ENCODE assay signal across 12 mouse cellular contexts in genomic region chr1:43006524-43006923, GRCm38 (mm10). TPM values are rescaled to one million over a fixed set of nuclear protein-coding genes. Genes with fewer than 3 reads are reported as not detected.
DNase-seq lines count a peak whose midpoint lies in the region; ATAC-seq and TF ChIP-seq lines count a peak whose summit lies in the region.
"Had no signal": no experiment of that assay in that cellular context is flagged by ENCODE, and none has a peak within 500 bp of the region (broad histone marks: within the 10 kb centered on the region; RNA-seq: fewer than 3 reads in every experiment).

No protein-coding gene starts in this region.

- DNase-seq in heart, adult 2 months = no peak
- no peak for DNase-seq in T-cell, adult 2 months (ENCODE audit: low spot score)
- no peak for DNase-seq in spleen, postnatal 14 days (ENCODE audit: low spot score in 2 of 2)
- DNase-seq: kidney, adult 2 months; lung, postnatal 4 days had no signal

- intact Hi-C loops in heart, adult 2 months (cut with DNase I) = no loop called here

- TF ChIP-seq EP300 in heart, adult 2 months (IDR thresholded peaks at IDR 0.05; ENCODE audit: insufficient read depth, low read depth, low read length) = no peak

- peak overlapping the region; percentile 65 for H3K4me2 ChIP-seq in heart, embryonic 16.5 days (ENCODE audit: low read depth, low read length)
- peak overlapping the region; percentile 53 for H3K4me2 ChIP-seq in forebrain, embryonic 16.5 days (ENCODE audit: low read length)
- H3K4me2 ChIP-seq in hindbrain, embryonic 16.5 days (ENCODE audit: low read length) = peak overlapping the region; percentile 58
- no peak overlapping the region for H3K4me2 ChIP-seq in neural tube, embryonic 14.5 days (ENCODE audit: low read depth, low read length)

- H3K9ac ChIP-seq in heart, embryonic 16.5 days (ENCODE audit: low read length) = peak overlapping the region; percentile 10; the same call in 1 of the 2 replicates
- no peak overlapping the region for H3K9ac ChIP-seq in heart, adult 2 months (ENCODE audit: low read depth, low read length)
- peak overlapping the region; percentile 39 for H3K9ac ChIP-seq in forebrain, embryonic 16.5 days (replicated peaks; ENCODE audit: low read depth, low read length)
- peak overlapping the region; percentile 41; the same call in 1 of the 2 replicates for H3K9ac ChIP-seq in hindbrain, embryonic 16.5 days (ENCODE audit: low read depth, low read length)
- no peak overlapping the region for H3K9ac ChIP-seq in neural tube, embryonic 14.5 days (replicated peaks; ENCODE audit: low read depth, low read length)
- H3K9ac ChIP-seq: embryonic facial prominence, embryonic 12.5 days; limb, embryonic 12.5 days had no signal

- WGBS in heart, embryonic 16.5 days = 67% methylated on average over 4 of the region's 4 CpGs
- 70% methylated on average over 4 of the region's 4 CpGs for WGBS in heart, adult 2 months
- WGBS in forebrain, embryonic 16.5 days = 62% methylated on average over 4 of the region's 4 CpGs
- 65% methylated on average over 4 of the region's 4 CpGs for WGBS in hindbrain, embryonic 16.5 days
- 84% methylated on average over 4 of the region's 4 CpGs for WGBS in neural tube, embryonic 14.5 days

- H3K4me1 ChIP-seq in heart, embryonic 16.5 days (ENCODE audit: control insufficient read depth, insufficient read depth, low read length) = peaks cover 3% of the 10 kb centered on the region
- no peaks in the 10 kb centered on the region for H3K4me1 ChIP-seq in heart, adult 2 months (ENCODE audit: control insufficient read depth, insufficient read depth, low read length)
- peaks cover 8% of the 10 kb centered on the region; the same call in 1 of the 2 replicates for H3K4me1 ChIP-seq in forebrain, embryonic 16.5 days (replicated peaks; ENCODE audit: control insufficient read depth, insufficient read depth, low read length)
- peaks cover 12% of the 10 kb centered on the region for H3K4me1 ChIP-seq in hindbrain, embryonic 16.5 days (ENCODE audit: control insufficient read depth, insufficient read depth, low read depth, low read length)
- no peaks in the 10 kb centered on the region for H3K4me1 ChIP-seq in neural tube, embryonic 14.5 days (ENCODE audit: control insufficient read depth, insufficient read depth, low read length)
- H3K4me1 ChIP-seq: limb, embryonic 12.5 days had no signal

- H3K27ac ChIP-seq in heart, embryonic 16.5 days (ENCODE audit: low read length) = no peak overlapping the region
- H3K27ac ChIP-seq in heart, adult 2 months = no peak overlapping the region
- peak overlapping the region; percentile 69 for H3K27ac ChIP-seq in forebrain, embryonic 16.5 days (ENCODE audit: low read length)
- peak overlapping the region; percentile 72 for H3K27ac ChIP-seq in hindbrain, embryonic 16.5 days (ENCODE audit: low read depth, low read length)
- no peak overlapping the region for H3K27ac ChIP-seq in neural tube, embryonic 14.5 days (ENCODE audit: low read depth, low read length)
- H3K27ac ChIP-seq: embryonic facial prominence, embryonic 12.5 days; limb, embryonic 12.5 days had no signal

- no peaks in the 10 kb centered on the region for H3K79me2 ChIP-seq in heart, adult 2 months (replicated peaks; ENCODE audit: control insufficient read depth, insufficient read depth, low read length)

- peak overlapping the region; percentile 34 for H3K4me3 ChIP-seq in heart, embryonic 16.5 days (ENCODE audit: low read length)
- H3K4me3 ChIP-seq in heart, adult 2 months = no peak overlapping the region
- H3K4me3 ChIP-seq in forebrain, embryonic 16.5 days (replicated peaks; ENCODE audit: low read length) = peak overlapping the region; percentile 28; the same call in 1 of the 2 replicates
- H3K4me3 ChIP-seq in hindbrain, embryonic 16.5 days (ENCODE audit: low read length) = peak overlapping the region; percentile 26
- no peak overlapping the region for H3K4me3 ChIP-seq in neural tube, embryonic 14.5 days (ENCODE audit: low read depth, low read length)
- H3K4me3 ChIP-seq: embryonic facial prominence, embryonic 12.5 days; limb, embryonic 12.5 days had no signal

- no peaks in the 10 kb centered on the region for H3K27me3 ChIP-seq in heart, embryonic 16.5 days (ENCODE audit: control insufficient read depth, insufficient read depth, low read length)
- no peaks in the 10 kb centered on the region for H3K27me3 ChIP-seq in heart, adult 2 months (ENCODE audit: control insufficient read depth, insufficient read depth, low read length)
- H3K27me3 ChIP-seq in forebrain, embryonic 16.5 days (replicated peaks; ENCODE audit: control insufficient read depth, insufficient read depth, low read length) = no peaks in the 10 kb centered on the region
- H3K27me3 ChIP-seq in hindbrain, embryonic 16.5 days (replicated peaks; ENCODE audit: control insufficient read depth, insufficient read depth, low read length) = no peaks in the 10 kb centered on the region
- H3K27me3 ChIP-seq in neural tube, embryonic 14.5 days (ENCODE audit: control insufficient read depth, insufficient read depth, low read length) = no peaks in the 10 kb centered on the region
- H3K27me3 ChIP-seq: CH12.LX; embryonic facial prominence, embryonic 12.5 days; limb, embryonic 12.5 days had no signal

- no peaks in the 10 kb centered on the region for H3K36me3 ChIP-seq in heart, embryonic 16.5 days (ENCODE audit: control insufficient read depth, insufficient read depth)
- H3K36me3 ChIP-seq in heart, adult 2 months (ENCODE audit: control insufficient read depth, insufficient read depth, low read length) = no peaks in the 10 kb centered on the region
- H3K36me3 ChIP-seq in forebrain, embryonic 16.5 days (ENCODE audit: control insufficient read depth, insufficient read depth) = no peaks in the 10 kb centered on the region
- H3K36me3 ChIP-seq in hindbrain, embryonic 16.5 days (ENCODE audit: control insufficient read depth, insufficient read depth, low read length) = no peaks in the 10 kb centered on the region
- no peaks in the 10 kb centered on the region for H3K36me3 ChIP-seq in neural tube, embryonic 14.5 days (ENCODE audit: control insufficient read depth, insufficient read depth, low read length)
- H3K36me3 ChIP-seq: embryonic facial prominence, embryonic 12.5 days; limb, embryonic 12.5 days had no signal

- no peak for TF ChIP-seq POLR2A in heart, adult 2 months (IDR thresholded peaks at IDR 0.05; ENCODE audit: insufficient read depth, low read depth, low read length)

- ATAC-seq in heart, embryonic 16.5 days (replicated peaks; ENCODE audit: extremely low read depth, insufficient read depth, low FRiP score) = no peak
- peak; percentile 29; the same call in 1 of the 2 replicates for ATAC-seq in forebrain, embryonic 16.5 days
- peak; percentile 37 for ATAC-seq in hindbrain, embryonic 16.5 days
- ATAC-seq in neural tube, embryonic 14.5 days (ENCODE audit: low read depth) = 0 out of 2 replicates have a peak, but pooled peaks have one; percentile 14

- H3K9me3 ChIP-seq in heart, embryonic 16.5 days (replicated peaks; ENCODE audit: control insufficient read depth, low read length) = no peaks in the 10 kb centered on the region
- no peaks in the 10 kb centered on the region for H3K9me3 ChIP-seq in forebrain, embryonic 16.5 days (ENCODE audit: control insufficient read depth, low read length)
- no peaks in the 10 kb centered on the region for H3K9me3 ChIP-seq in hindbrain, embryonic 16.5 days (ENCODE audit: control insufficient read depth, low read length)
- H3K9me3 ChIP-seq in neural tube, embryonic 14.5 days (ENCODE audit: control insufficient read depth, low read length) = no peaks in the 10 kb centered on the region
- H3K9me3 ChIP-seq: embryonic facial prominence, embryonic 12.5 days; limb, embryonic 12.5 days had no signal

- TF ChIP-seq CTCF in heart, adult 2 months (IDR thresholded peaks at IDR 0.05) = no peak

RNA-seq across cellular contexts. Expression of gene Gpr45, which starts 53.9 kb away (rescaled TPM):
- polyA plus RNA-seq in heart, embryonic 16.5 days (2015; fragmentation: Nextera tagmentation; extraction: Ambion mirVana) = 1.4 and 1.9 TPM in 2 replicates
- under 1 TPM; 0.10 to 0.25 TPM for total RNA-seq in heart, adult 2 months (2021)
- polyA plus RNA-seq in heart, adult 2 months (2012; rRNA removed) = 0.20 and 0.41 TPM in 2 replicates
- polyA plus RNA-seq in forebrain, embryonic 16.5 days (2015; fragmentation: Nextera tagmentation; extraction: Ambion mirVana) = 32.8 and 34.7 TPM in 2 replicates
- 10.9 and 12.5 TPM in 2 replicates for polyA plus RNA-seq in hindbrain, embryonic 16.5 days (2015; fragmentation: Nextera tagmentation; extraction: Ambion mirVana)
- 15.1 and 16.6 TPM in 2 replicates for polyA plus RNA-seq in neural tube, embryonic 14.5 days (2014; fragmentation: Nextera tagmentation; extraction: Ambion mirVana)
- total RNA-seq: CH12.LX had no signal

Comparison
In these comparisons a context has a peak if more than half of its experiments do, and no peak if none do; other contexts are left out.
1. H3K4me3 ChIP-seq: peak in heart, embryonic 16.5 days (single experiment), forebrain, embryonic 16.5 days (single experiment) and hindbrain, embryonic 16.5 days (single experiment); none in heart, adult 2 months (single experiment) and neural tube, embryonic 14.5 days (single experiment).
2. H3K9ac ChIP-seq: peak in heart, embryonic 16.5 days (single experiment), forebrain, embryonic 16.5 days (single experiment) and hindbrain, embryonic 16.5 days (single experiment); none in heart, adult 2 months (single experiment) and neural tube, embryonic 14.5 days (single experiment).
3. H3K27ac ChIP-seq: peak in forebrain, embryonic 16.5 days (single experiment) and hindbrain, embryonic 16.5 days (single experiment); none in heart, embryonic 16.5 days (single experiment), heart, adult 2 months (single experiment) and neural tube, embryonic 14.5 days (single experiment).